Mouse (Mus musculus) forebrain, postnatal 0 days (tissue): ENCODE results near the gene Fbxw4. TPM values are rescaled to one million over a fixed set of nuclear protein-coding genes. Genes with fewer than 3 reads are reported as not detected.

Experiments
- ATAC-seq: fragments of 200-750 bp; cut with Nextera tagmentation; 2 replicates; pipeline ENCODE4 v1.8.0; 2017; ENCODE audit warnings: mild to moderate bottlenecking, moderate library complexity
- DNase-seq: peaks from one replicate; pipeline ENCODE4 v3.0.0-alpha.2; 2015
- H3K27ac ChIP-seq: fragments of 300-500 bp; sonication (generic); 2 replicates; pipeline ENCODE4 v1.5.1; 2014; ENCODE audit warnings: low read depth, mild to moderate bottlenecking, antibody characterized with exemption, low read length, moderate library complexity, mixed read lengths
- H3K27me3 ChIP-seq: fragments of 300-500 bp; sonication (generic); 2 replicates; pipeline ENCODE4 v1.6.1; 2014; ENCODE audit warnings: mild to moderate bottlenecking, low read length, mixed read lengths; ENCODE audit not compliant: insufficient read depth
- H3K36me3 ChIP-seq: fragments of 300-500 bp; sonication (generic); 2 replicates; pipeline ENCODE4 v1.6.1; 2014; ENCODE audit warnings: mild to moderate bottlenecking, moderate library complexity; ENCODE audit not compliant: insufficient read depth
- H3K4me1 ChIP-seq: fragments of 300-500 bp; sonication (generic); 2 replicates; pipeline ENCODE4 v1.6.1; 2014; ENCODE audit warnings: antibody characterized with exemption; ENCODE audit not compliant: insufficient read depth
- H3K4me2 ChIP-seq: fragments of 300-500 bp; sonication (generic); 2 replicates; pipeline ENCODE4 v1.6.1; 2014; ENCODE audit warnings: low read depth, mild to moderate bottlenecking, moderate library complexity
- H3K4me3 ChIP-seq: fragments of 300-500 bp; sonication (generic); 2 replicates; pipeline ENCODE4 v1.5.1; 2014; ENCODE audit warnings: low read depth, low read length, mixed read lengths
- H3K9ac ChIP-seq: fragments of 300-500 bp; sonication (generic); 2 replicates; pipeline ENCODE4 v1.6.1; 2014; ENCODE audit warnings: mild to moderate bottlenecking
- H3K9me3 ChIP-seq: fragments of 300-500 bp; sonication (generic); 2 replicates; pipeline ENCODE4 v1.6.1; 2016; ENCODE audit warnings: low read length
- CTCF ChIP-seq: sonication (generic); IDR thresholded peaks from 2 replicates; pipeline ENCODE4 v1.5.1; 2016; ENCODE audit warnings: antibody characterized with exemption, control low read depth, low read depth
- WGBS: fragments of 180-500 bp; shearing (Covaris S2); extraction: QIAGEN DNeasy Blood & Tissue Kit; methylation state at CpG from one replicate; pipeline ENCODE4 v1.1.7; 2014; 5-methylcytosine and 5-hydroxymethylcytosine counted together
- polyA plus RNA-seq: library from polyadenylated mRNA; unstranded; fragments of >200 nt; fragmentation: Nextera tagmentation; extraction: Ambion mirVana; gene quantifications from 2 replicates; pipeline ENCODE4 v1.2.1, GENCODE M21; 2015
- total RNA-seq: library from RNA; depleted of rRNA; stranded (reverse); fragments of >200 nt; gene quantifications from 2 replicates; pipeline ENCODE4 v1.2.3, GENCODE M21; 2014

Gene Fbxw4
- total and polyA plus RNA-seq, 2 experiments from 2014 or later: 6.4 to 31.8 TPM

DNA sequence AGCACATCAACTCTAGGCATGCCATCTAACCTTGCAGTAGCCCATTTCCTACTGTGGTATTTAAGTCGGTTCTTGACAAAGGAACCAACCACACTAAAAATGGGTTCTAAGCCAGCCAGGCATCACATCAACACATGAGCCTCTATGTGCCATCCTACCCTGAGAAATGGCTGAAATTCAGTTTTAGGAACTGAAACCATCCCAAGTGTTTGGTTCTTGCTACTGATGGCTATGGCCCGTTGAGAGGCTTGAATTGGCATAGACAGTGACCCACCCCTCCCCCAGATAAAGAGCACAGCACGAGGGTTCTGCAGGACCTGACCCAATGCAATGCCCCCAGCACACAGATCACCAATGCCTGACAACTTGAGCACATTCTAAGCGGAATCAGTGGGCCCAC lies 36.4 kb downstream of the Fbxw4 start:
- H3K4me1 ChIP-seq: no peaks in the 10 kb centered on the region
- TF ChIP-seq CTCF: no peak
- 85% methylated on average over 4 of the region's 4 CpGs for WGBS

DNA sequence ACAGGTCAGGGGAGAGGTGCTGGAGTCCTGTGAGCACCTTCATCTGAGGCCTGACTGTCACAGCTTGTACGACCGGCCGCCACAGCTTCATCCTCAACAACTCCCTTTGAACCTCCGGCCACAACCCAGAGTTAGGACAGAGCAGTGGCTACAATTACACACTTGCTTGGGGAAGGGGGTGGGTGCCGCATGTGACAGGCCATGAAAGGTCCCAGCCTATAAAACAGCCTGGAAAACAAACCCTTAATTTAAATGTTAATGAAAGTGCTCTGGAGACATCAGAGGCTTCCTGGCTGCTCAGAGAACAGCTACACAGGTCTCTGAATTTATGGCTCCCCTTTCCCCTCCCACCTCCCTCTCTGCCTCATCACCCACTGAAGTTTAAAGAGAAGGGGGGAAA lies 38.0 kb downstream of the Fbxw4 start:
- DNase-seq (no peak), ATAC-seq (no peak)
- TF ChIP-seq CTCF: no peak
- peaks cover 19% of the 10 kb centered on the region for H3K36me3 ChIP-seq
- no peaks in the 10 kb centered on the region for H3K27me3 ChIP-seq
- no peaks in the 10 kb centered on the region for H3K4me1 ChIP-seq
- no peak overlapping the region for H3K9ac ChIP-seq
- H3K27ac ChIP-seq: no peak overlapping the region
- no peak overlapping the region for H3K4me3 ChIP-seq
- whole genome bisulfite sequencing: 39% methylated on average over 5 of the region's 5 CpGs
- no peak overlapping the region for H3K4me2 ChIP-seq
- H3K9me3 ChIP-seq: no peaks in the 10 kb centered on the region

More for the DNA sequence above, 36.4 kb downstream of the Fbxw4 start:
- DNase-seq: no peak
- Histone ChIP-seq H3K9me3 (no peaks in the 10 kb centered on the region), H3K9ac (no peak overlapping the region), H3K36me3 (peaks cover 26% of the 10 kb centered on the region), H3K4me2 (no peak overlapping the region), H3K27me3 (no peaks in the 10 kb centered on the region), H3K4me3 (no peak overlapping the region), H3K27ac (no peak overlapping the region)
- ATAC-seq: no peak

DNA sequence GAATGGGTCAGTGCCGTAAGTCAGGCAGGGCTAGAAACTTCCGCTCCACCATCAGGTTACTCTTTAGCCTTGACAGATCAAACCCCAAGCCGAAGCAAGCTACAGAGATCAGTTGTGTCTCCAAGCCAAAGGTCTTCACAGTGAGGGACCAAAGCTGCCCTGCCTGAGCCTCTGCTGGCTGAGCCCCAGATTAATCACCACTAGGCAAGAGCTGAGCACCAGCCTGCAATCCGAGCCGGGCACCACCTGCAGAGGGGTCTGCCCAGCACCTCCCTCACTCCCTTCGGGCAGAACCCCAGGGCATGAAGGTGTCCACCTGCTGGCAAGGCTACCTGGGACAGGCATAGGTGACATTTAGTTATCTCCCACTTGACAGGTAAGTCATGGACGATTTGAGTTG lies 39.1 kb downstream of the Fbxw4 start:
- Histone ChIP-seq H3K4me3 (no peak overlapping the region), H3K36me3 (peaks cover 15% of the 10 kb centered on the region), H3K27ac (no peak overlapping the region), H3K9me3 (no peaks in the 10 kb centered on the region), H3K9ac (no peak overlapping the region), H3K4me1 (no peaks in the 10 kb centered on the region), H3K4me2 (no peak overlapping the region), H3K27me3 (no peaks in the 10 kb centered on the region)
- DNase-seq (no peak), ATAC-seq (no peak)
- WGBS: 63% methylated on average over 7 of the region's 7 CpGs
- no peak for TF ChIP-seq CTCF

GRCm38 (mm10) chr19:45619744-45620501 lies 40.2 kb downstream of the Fbxw4 start:
- WGBS: 86% methylated on average over 14 of the region's 14 CpGs
- TF ChIP-seq CTCF: no peak
- Histone ChIP-seq H3K27me3 (no peaks in the 10 kb centered on the region), H3K4me2 (no peak overlapping the region), H3K27ac (no peak overlapping the region), H3K4me3 (no peak overlapping the region), H3K4me1 (no peaks in the 10 kb centered on the region), H3K36me3 (peaks cover 10% of the 10 kb centered on the region), H3K9ac (no peak overlapping the region), H3K9me3 (no peaks in the 10 kb centered on the region)
- ATAC-seq: no peak
- no peak for DNase-seq

DNA sequence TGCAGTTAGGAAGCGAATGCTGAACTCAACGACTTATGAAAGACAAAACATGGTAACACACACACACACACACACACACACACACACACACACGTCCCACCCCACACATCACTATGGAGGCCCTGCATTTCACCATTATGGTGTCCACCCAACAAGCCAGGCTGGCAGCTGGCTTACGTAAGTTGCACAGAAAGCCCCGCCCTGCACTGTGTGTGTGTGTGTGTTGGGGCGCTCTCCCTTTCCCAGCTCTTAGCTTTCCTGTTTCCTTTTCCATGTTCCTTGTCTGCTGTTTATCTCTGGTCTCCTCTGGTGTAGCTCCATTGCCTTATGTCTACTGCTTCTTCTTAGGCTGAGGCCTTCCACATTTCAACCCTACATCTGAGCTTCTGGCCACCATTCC lies 41.9 kb downstream of the Fbxw4 start:
- no peak overlapping the region for H3K9ac ChIP-seq
- ATAC-seq: no peak
- TF ChIP-seq CTCF: no peak

GRCm38 (mm10) chr19:45616735-45617134 lies 43.4 kb downstream of the Fbxw4 start:
- Histone ChIP-seq H3K4me2 (no peak overlapping the region), H3K36me3 (peaks cover 4% of the 10 kb centered on the region; the same call in 1 of the 2 replicates), H3K9me3 (no peaks in the 10 kb centered on the region), H3K27ac (no peak overlapping the region), H3K27me3 (no peaks in the 10 kb centered on the region), H3K4me1 (no peaks in the 10 kb centered on the region), H3K4me3 (no peak overlapping the region), H3K9ac (no peak overlapping the region)
- TF ChIP-seq CTCF: no peak
- DNase-seq (no peak), ATAC-seq (no peak)
- 18% methylated on average over 7 of the region's 7 CpGs for WGBS

More for the DNA sequence above, 41.9 kb downstream of the Fbxw4 start:
- H3K36me3 ChIP-seq: peaks cover 4% of the 10 kb centered on the region; the same call in 1 of the 2 replicates
- H3K4me2 ChIP-seq: no peak overlapping the region
- no peak overlapping the region for H3K4me3 ChIP-seq
- WGBS: 91% methylated on average over 6 of the region's 6 CpGs
- no peaks in the 10 kb centered on the region for H3K4me1 ChIP-seq
- H3K27me3 ChIP-seq: no peaks in the 10 kb centered on the region
- DNase-seq: no peak
- H3K27ac ChIP-seq: no peak overlapping the region
- no peaks in the 10 kb centered on the region for H3K9me3 ChIP-seq

DNA sequence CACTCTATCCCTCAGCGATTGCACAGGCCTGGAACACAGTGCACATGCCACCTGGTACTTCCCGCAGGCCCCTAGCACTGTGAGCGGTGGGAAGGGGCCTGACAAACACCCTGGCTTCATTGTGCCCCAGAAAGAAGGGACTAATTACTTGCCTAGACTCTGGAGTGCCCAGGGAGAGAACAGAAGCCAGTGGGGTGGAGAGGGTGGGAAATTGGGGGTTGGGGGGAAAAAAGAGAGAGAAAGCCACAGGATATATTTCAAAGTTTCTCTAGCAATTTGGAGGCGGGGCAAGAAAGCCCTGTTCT lies 43.9 kb downstream of the Fbxw4 start:
- 28% methylated on average over 4 of the region's 4 CpGs for WGBS
- no peak for DNase-seq
- no peak for ATAC-seq

More for the DNA sequence above, 43.9 kb downstream of the Fbxw4 start:
- no peak overlapping the region for H3K9ac ChIP-seq
- H3K27me3 ChIP-seq: no peaks in the 10 kb centered on the region
- H3K9me3 ChIP-seq: no peaks in the 10 kb centered on the region
- TF ChIP-seq CTCF: no peak
- H3K4me1 ChIP-seq: no peaks in the 10 kb centered on the region
- H3K27ac ChIP-seq: no peak overlapping the region
- no peak overlapping the region for H3K4me2 ChIP-seq
- peaks cover 4% of the 10 kb centered on the region; the same call in 1 of the 2 replicates for H3K36me3 ChIP-seq
- no peak overlapping the region for H3K4me3 ChIP-seq
